Mouse (Mus musculus) thymus, adult 2 months (tissue): ENCODE results near the gene Eif6. TPM values are rescaled to one million over a fixed set of nuclear protein-coding genes. Genes with fewer than 3 reads are reported as not detected.

Experiments used
- DNase-seq: peaks from one replicate; pipeline ENCODE4 v3.0.0; 2021
- H3K27ac ChIP-seq: fragments of 200-500 bp; 2 replicates; pipeline ENCODE4 v1.5.1; 2012; ENCODE audit warnings: low read length, control low read depth; ENCODE audit not compliant: control insufficient read depth, insufficient read depth
- H3K27me3 ChIP-seq: fragments of 200-500 bp; 2 replicates; pipeline ENCODE4 v1.6.1; 2012; ENCODE audit warnings: mild to moderate bottlenecking, low read length, moderate library complexity, mixed read lengths; ENCODE audit not compliant: control insufficient read depth, insufficient read depth
- H3K36me3 ChIP-seq: fragments of 200-500 bp; 2 replicates; pipeline ENCODE4 v1.6.1; 2012; ENCODE audit warnings: mild to moderate bottlenecking, low read length, moderate library complexity; ENCODE audit not compliant: control insufficient read depth, insufficient read depth
- H3K4me1 ChIP-seq: fragments of 200-500 bp; replicated peaks from 2 replicates; pipeline ENCODE4 v1.6.1; 2012; ENCODE audit warnings: low read length; ENCODE audit not compliant: control insufficient read depth, insufficient read depth
- H3K4me3 ChIP-seq: fragments of 200-500 bp; 2 replicates; pipeline ENCODE4 v1.5.1; 2012; ENCODE audit warnings: mild to moderate bottlenecking, low read length, control low read depth, moderate library complexity; ENCODE audit not compliant: control insufficient read depth, insufficient read depth
- CTCF ChIP-seq: fragments of 200-500 bp; IDR thresholded peaks from 2 replicates; pipeline ENCODE4 v1.5.1; 2012; ENCODE audit warnings: mild to moderate bottlenecking, control low read depth, low read length, moderate library complexity, borderline replicate concordance; ENCODE audit not compliant: control insufficient read depth, poor library complexity, insufficient read depth; ENCODE audit errors: extremely low read depth
- POLR2A ChIP-seq: fragments of 200-500 bp; IDR thresholded peaks from 2 replicates; pipeline ENCODE4 v1.6.1; 2012; ENCODE audit warnings: mild to moderate bottlenecking, low read length, control low read depth, moderate library complexity; ENCODE audit not compliant: control insufficient read depth, poor library complexity, insufficient read depth; ENCODE audit errors: extremely low read depth
- WGBS: fragments of 180-500 bp; shearing (Covaris S2); methylation state at CpG from one replicate; pipeline ENCODE4 v1.1.7; 2018; 5-methylcytosine and 5-hydroxymethylcytosine counted together
- polyA plus RNA-seq: library from polyadenylated mRNA; depleted of rRNA; stranded (reverse); fragments of >200 nt; gene quantifications from 2 replicates; pipeline ENCODE4 v1.2.3, GENCODE M21; 2012; rRNA removed

Eif6 gene
- 169 and 174 TPM in 2 replicates for polyA plus RNA-seq

GRCm38 (mm10) chr2:155826630-155827424, at the start of gene Eif6:
Gene Eif6 (minus strand): TSS chr2:155826925.
- H3K36me3 ChIP-seq, result peaks cover 17% of the 10 kb centered on the region
- WGBS, result 2% methylated on average over 27 of the region's 27 CpGs
- H3K27me3 ChIP-seq, result no peaks in the 10 kb centered on the region
- peak; percentile 87 for DNase-seq
- TF ChIP-seq POLR2A, result peak; percentile 36; the same call in 1 of the 2 replicates
- no peak for TF ChIP-seq CTCF
- H3K4me3 ChIP-seq, result peak within 1 kb of the TSS; percentile 81
- peaks cover 10% of the 10 kb centered on the region; the same call in 1 of the 2 replicates for H3K4me1 ChIP-seq
- H3K27ac ChIP-seq, result no peak within 1 kb of the TSS

GRCm38 (mm10) chr2:155873636-155874035, 46.9 kb upstream of the Eif6 start:
- DNase-seq, result no peak
- TF ChIP-seq POLR2A, result no peak
- no peak for TF ChIP-seq CTCF
- WGBS, result 98% methylated on average over 6 of the region's 6 CpGs
- Histone ChIP-seq H3K27ac (no peak overlapping the region), H3K27me3 (no peaks in the 10 kb centered on the region), H3K36me3 (peaks cover 8% of the 10 kb centered on the region), H3K4me1 (no peaks in the 10 kb centered on the region), H3K4me3 (no peak overlapping the region)

GRCm38 (mm10) chr2:155872930-155873507, 46.3 kb upstream of the Eif6 start:
- Histone ChIP-seq H3K27me3 (no peaks in the 10 kb centered on the region), H3K4me3 (no peak overlapping the region), H3K27ac (no peak overlapping the region), H3K4me1 (no peaks in the 10 kb centered on the region), H3K36me3 (peaks cover 8% of the 10 kb centered on the region)
- TF ChIP-seq CTCF (no peak), POLR2A (no peak)
- DNase-seq, result no peak
- WGBS, result 94% methylated on average over 10 of the region's 10 CpGs

- Histone ChIP-seq H3K36me3 (peaks cover 8% of the 10 kb centered on the region), H3K4me3 (no peak overlapping the region), H3K27me3 (no peaks in the 10 kb centered on the region), H3K27ac (no peak overlapping the region), H3K4me1 (no peaks in the 10 kb centered on the region)
- WGBS, result 98% methylated on average over 8 of the region's 8 CpGs
- TF ChIP-seq POLR2A, result no peak
- TF ChIP-seq CTCF, result no peak
- no peak for DNase-seq
Observed at GRCm38 (mm10) chr2:155872486-155872885, 45.8 kb upstream of the Eif6 start.

GRCm38 (mm10) chr2:155869772-155870171, 43.0 kb upstream of the Eif6 start:
- Histone ChIP-seq H3K4me3 (no peak overlapping the region), H3K27me3 (no peaks in the 10 kb centered on the region), H3K27ac (no peak overlapping the region), H3K36me3 (no peaks in the 10 kb centered on the region; the same call in 1 of the 2 replicates), H3K4me1 (no peaks in the 10 kb centered on the region)
- WGBS, result 94% methylated on average over 5 of the region's 5 CpGs
- DNase-seq, result no peak
- no peak for TF ChIP-seq CTCF
- no peak for TF ChIP-seq POLR2A

GRCm38 (mm10) chr2:155868320-155868719, 41.6 kb upstream of the Eif6 start:
- H3K36me3 ChIP-seq, result no peaks in the 10 kb centered on the region; the same call in 1 of the 2 replicates
- 65% methylated on average over 8 of the region's 8 CpGs for whole genome bisulfite sequencing
- no peak overlapping the region for H3K4me3 ChIP-seq
- H3K27ac ChIP-seq, result no peak overlapping the region
- no peak for DNase-seq
- no peak for TF ChIP-seq CTCF
- TF ChIP-seq POLR2A, result no peak
- no peaks in the 10 kb centered on the region for H3K4me1 ChIP-seq
- no peaks in the 10 kb centered on the region for H3K27me3 ChIP-seq
